Mouse (Mus musculus) embryonic fibroblast, embryonic 13.5 days (primary cell): ENCODE measurements around the gene Gm960.

Experiments used
- CTCF ChIP-seq: IDR thresholded peaks from 2 replicates; pipeline ENCODE4 v1.5.1; 2011; ENCODE audit warnings: mild to moderate bottlenecking, control low read depth, low read length, moderate library complexity, borderline replicate concordance; ENCODE audit not compliant: insufficient read depth
- POLR2A ChIP-seq: IDR thresholded peaks from 2 replicates; pipeline ENCODE4 v1.6.1; 2011; ENCODE audit warnings: low read depth, mild to moderate bottlenecking, control low read depth, low read length, moderate library complexity

DNA sequence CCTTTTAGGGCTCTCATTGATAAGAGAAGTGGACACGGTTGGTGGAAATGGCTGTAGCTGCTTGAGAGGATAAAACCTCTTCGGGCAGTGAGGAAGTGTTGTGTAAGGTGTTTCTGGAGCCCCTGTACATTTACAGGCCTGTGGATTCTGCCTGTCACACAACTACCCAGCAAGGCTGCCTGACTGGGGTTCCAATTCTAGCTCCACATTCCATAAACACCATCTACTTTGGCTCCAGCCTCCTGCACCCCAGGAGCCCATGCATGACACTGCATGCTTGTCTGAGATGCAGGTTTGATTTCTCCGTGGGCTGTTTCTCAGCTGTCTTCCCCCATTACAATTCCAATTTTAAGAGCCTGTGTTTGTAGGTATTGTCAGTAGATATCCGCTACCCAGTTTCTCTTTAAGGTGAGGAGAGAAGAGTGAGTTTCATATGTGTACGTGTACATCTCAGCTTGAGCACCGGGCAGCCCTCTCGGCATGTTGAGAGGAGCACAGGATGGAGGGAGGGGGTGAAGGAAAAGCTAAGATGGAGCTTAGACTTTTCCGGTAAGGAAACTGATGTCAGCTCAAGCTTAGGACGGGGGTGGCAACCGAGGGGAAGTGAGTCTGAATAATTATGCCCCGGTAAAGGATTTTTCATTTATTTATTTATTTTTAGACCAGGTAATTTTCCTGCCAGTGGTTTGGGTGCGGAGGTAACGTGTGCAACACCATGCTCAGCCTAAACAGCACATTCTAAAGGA, 14.5 kb upstream of the Gm960 start:
- TF ChIP-seq POLR2A (no peak), CTCF (no peak)
